Mouse (Mus musculus) lung, postnatal 0 days (tissue): ENCODE measurements at regions not wholly inside any gene's neighbourhood (a gene's known extent, or its start where the extent isn't known, plus 50 kb on each side); places are given as distances from the start of the nearest gene placed in this dataset.

Experiments used
- CTCF ChIP-seq: IDR thresholded peaks from 2 replicates; pipeline ENCODE4 v1.5.1; 2016; ENCODE audit warnings: antibody characterized with exemption, mild to moderate bottlenecking
- EP300 ChIP-seq: IDR thresholded peaks from 2 replicates; pipeline ENCODE4 v1.6.1; 2016; ENCODE audit warnings: antibody characterized with exemption, mild to moderate bottlenecking, control low read depth

DNA sequence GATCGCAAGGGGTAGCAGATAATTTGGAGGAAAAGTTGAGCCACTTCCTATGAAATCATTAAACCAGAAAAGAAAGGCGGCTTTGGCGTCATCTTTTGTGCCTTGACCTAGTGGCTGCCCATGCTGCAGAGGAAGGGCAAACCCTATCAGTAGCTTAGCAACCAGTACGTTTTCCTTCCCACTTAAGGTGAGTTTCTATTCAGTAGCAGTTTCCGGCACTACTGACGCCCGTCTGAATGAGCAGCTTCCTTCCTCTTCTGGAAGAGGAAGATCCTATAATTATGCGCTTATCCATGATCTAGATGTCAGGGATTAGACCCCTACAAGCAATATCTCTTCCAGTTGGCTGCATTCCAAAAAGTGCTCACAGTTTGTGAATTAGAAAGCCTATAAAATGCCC, 360.0 kb upstream of the Adamts5 start:
- TF ChIP-seq CTCF (no peak), EP300 (peak; percentile 83)
